Mouse (Mus musculus): ENCODE data around the gene Asxl2. TPM values are rescaled to one million over a fixed set of nuclear protein-coding genes. Genes with fewer than 3 reads are reported as not detected.
A peak's percentile ranks its signal among the peaks of the same experiment; 100 is the strongest.
"Not testable (repeated sequence)": the region's sequence is repeated elsewhere in the genome, so short reads cannot be mapped to it uniquely, and the experiment has no call there.

Asxl2 gene
- total RNA-seq, 2 experiments from 2014 or later: 26.1 to 26.7 TPM

DNA sequence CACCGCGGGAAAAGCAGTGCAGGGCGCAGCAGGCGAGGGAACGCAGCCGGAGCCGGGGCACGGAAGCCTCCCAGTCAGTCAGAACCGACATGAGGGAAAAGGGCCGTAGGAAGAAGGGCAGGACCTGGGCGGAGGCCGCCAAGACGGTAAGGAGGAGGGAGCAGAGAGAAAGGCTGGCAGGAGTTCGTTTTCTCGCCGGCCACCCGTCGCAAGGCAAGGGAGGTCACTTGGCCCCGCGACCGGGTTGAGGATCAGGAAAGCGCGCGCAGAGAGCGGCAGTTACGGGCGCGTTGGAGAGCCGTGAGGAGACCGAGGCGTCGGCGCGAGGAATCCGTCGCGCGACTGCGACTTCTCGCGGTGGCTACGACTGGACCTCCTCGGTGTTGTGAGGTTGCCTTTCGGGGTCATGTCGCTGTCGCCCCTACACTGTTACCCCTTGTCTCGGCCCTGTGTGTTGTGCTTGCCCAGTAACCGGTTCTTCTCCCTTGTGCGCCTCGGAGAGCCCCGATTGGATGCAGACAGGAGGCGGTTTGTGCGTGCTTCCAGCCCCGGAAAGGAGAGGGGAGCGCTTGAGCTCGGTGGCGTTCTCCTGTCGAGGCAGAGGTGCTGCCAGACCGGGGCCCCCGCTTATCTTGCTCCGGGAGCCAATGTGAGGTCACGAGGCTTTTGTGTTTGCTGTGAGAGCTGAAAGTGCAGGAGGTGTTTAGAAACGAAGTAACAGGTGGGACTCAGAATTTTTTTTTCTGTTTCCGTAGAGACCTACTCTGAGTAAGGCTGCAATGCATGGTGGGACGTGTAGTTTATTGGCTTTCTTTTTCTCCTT lies 621 bp downstream of the Asxl2 start:
- intact Hi-C loops (cut with DNase I): no loop called here
- DNase-seq: peak; percentile 58

DNA sequence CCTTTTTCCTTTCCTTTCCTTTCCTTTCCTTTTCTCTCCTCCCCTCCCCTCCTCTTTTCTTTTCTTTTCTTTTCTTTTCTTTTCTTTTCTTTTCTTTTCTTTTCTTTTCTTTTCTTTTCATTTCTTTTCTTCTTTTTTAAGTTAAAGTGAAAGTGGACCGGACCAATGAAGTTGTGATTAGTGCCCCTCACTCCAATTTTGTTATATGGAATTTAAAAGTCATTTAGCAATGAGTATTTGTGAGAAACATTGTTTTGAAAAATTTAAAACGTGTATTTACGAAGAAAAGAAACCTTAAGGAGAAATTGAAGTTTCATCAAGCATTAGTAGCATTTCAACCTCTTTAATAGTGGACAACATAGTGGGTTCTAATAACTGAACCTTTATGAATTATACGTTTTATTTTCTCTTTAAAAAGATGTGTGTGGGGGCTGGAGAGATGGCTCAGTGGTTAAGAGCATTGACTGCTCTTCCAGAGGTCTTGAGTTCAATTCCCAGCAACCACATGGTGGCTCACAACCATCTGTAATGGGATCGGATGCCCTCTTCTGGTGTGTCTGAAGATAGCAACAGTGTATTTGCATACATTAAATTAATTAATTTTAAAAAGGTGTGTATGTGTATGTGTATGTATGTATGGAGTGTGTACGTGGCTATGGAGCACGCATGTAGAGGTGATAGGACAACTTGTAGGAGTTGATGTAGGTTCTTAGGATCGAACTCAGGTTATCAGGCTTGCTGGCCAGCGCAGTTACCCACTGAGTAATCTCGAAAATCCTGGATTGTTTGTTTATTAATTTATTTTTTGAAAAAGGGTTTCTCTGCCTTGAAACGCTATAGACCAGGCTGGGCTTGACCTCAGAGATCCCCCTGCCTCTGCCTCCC lies 1.5 kb downstream of the Asxl2 start:
- intact Hi-C loops (cut with DNase I): no loop called here
- no peak for DNase-seq

DNA sequence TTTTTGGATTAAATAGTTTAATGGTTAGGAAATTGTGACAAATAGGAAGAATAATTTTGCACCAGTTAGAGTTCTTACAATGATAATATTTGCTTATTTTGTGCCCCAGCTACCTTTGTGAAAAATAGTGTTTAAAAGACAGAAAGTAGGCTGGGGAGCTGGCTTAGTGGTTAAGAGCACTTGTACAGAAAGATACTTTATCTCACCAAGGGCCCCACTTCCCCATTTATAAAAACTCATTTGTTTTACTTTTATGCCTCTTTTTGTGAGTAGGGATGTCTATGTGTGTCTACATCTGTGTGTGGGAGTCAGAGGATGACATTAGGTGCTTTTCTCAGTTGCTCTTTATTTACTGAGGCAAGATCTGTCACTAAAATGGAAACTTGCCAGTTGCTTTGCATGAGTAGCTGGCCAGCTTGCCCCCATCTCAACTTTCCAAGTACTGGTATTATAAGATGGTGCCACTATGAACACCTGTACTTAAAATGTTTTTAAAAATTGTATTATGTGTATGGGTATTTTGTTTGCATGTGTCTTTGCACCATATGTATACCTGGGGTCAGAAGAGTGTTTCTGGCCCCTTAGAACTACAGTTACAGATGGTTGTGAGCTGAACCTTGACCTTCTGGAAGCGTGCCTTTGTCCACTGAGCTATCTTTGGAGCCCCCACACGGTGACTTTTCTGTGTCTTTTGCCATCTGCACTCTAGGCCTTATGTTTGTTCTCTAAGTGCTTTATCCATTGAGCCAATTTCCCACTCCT lies 3.2 kb downstream of the Asxl2 start:
- intact Hi-C loops (cut with DNase I): no loop called here
- no peak for DNase-seq

DNA sequence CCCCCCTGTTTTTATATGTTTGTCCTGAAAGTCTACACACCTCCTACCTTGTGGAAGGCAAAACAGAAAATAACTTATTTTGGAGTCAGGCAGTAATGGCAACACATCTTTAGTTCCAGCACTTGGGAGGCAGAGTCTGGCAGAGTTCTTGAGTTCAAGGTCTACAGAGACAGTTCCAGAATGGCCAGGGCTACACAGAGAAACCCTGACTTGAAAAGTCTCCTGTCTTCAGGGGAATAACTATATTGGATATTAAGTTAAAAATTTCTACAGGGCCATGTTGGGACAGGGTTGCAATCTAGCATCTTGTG lies 3.7 kb downstream of the Asxl2 start:
- intact Hi-C loops (cut with DNase I): no loop called here
- no peak for DNase-seq

DNA sequence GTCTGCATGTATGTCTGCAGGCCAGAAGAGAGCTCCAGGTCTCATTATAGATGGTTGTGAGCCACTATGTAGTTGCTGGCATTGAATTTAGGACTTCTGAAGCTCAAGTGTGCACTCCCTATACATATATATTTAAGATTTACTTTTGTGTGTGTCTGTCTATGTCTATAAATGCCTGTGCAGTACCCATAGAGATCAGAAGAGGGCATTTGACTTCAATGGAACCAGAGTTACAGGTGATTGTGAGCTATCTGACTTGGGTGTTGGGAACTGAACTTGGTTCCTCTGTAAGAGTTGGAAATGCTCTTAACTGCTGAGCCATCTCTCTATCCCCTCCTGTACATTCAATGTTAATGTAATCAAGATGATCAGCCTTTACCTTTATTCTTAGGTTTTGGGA lies 4.3 kb downstream of the Asxl2 start:
- intact Hi-C loops (cut with DNase I): no loop called here
- DNase-seq: no peak

DNA sequence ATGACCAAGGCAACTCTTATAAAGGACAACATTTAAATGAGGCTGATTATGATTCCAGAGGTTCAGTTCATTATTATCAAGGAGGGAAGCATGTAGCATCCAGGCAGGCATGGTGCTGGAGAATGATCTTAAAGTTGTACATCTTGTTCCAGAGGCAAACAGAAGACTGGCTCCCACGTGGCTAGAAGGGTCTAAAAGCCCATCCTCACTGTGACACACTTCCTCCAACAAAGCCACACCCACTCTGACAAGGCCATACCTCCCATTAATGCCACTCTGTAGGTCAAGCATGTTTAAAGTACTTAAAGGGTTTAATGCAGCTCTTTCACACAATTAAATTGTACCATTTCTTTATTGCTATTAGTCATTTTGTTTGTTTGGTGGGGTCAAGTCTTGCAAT lies 7.1 kb downstream of the Asxl2 start:
- DNase-seq: no peak
- intact Hi-C loops (cut with DNase I): no loop called here

DNA sequence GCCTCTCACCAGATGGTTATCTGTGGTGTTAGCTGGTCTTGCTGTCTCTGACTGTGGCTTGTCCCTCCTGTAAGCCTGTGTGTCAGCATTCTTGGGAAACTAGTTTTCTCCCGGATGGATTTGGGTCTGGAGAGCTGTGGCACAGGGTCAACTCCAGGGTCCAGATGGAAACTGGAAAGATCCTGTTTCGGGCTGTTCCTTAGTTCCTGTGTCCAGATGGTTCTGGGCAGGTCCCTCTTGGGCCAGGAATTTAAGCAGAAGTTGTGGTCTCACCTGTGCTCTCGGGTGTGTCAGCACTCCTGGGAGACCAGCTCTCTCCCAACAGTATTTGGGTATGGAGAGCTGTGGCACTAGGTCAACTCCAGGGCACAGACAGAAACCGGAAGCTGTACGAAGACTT lies 9.8 kb downstream of the Asxl2 start:
- intact Hi-C loops (cut with DNase I): no loop called here
- DNase-seq: no peak

DNA sequence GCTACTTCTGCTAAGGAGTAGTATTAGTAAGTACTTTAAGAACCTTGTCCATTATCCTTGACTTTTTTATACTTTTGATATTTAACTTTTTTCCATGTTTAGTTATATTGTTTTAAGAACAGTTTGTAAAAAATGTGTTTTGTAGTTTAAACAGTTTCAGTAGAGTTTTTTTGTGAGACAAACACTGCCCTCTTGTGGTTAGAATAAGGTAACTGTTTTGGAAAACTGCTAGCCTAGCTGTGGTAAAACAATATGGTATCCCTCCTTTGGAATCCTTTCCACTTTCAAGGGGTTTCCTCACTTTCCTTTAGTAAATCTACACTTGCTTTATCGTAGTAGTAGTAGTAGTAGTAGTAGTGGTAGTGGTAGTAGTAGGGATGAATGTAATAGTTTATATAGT lies 11.2 kb downstream of the Asxl2 start:
- intact Hi-C loops (cut with DNase I): no loop called here
- no peak for DNase-seq

DNA sequence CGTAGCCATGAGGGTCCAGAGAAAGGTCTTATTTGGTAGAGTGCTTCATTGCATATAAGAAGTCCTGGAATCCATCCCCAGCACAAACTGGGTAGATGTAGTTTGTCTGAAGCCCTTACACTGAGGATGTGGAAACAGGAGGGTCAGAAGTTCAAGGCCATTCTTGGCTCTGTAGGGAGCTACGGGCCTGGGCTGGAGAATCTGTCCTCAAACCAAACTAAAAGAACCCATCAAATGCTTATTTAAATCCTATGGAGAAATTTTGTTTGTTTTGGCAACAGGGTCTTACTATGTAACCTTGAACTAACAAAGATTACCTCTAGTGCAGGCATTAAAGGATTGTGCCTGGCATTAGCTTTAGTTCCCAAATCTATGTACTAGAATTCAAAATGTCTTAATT lies 14.3 kb downstream of the Asxl2 start:
- intact Hi-C loops (cut with DNase I): loop anchor here (10.0 kb wide), 1 partner anchor 124 kb away; no protein-coding TSS in a partner anchor
- no peak for DNase-seq

DNA sequence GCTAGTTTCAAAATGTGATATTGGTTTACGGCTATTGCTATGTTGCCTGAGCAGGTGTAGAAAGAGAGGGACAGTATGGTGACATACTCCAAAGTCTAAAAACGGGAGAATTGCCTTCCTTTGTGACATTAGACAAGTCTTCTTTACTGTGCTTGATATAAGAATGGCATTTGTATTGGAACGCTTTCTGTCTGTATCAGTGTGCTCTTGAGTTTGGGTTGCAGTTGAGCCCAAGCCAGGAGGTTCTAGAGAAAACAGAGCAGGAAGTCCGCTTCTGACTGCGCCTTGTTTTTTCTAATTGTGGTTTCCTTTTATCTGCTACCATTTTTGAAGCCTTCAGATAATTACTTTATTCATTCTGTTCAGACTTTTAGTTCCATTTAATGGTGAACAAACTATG lies 14.7 kb downstream of the Asxl2 start:
- DNase-seq: no peak
- intact Hi-C loops (cut with DNase I): loop anchor here (10.0 kb wide), 1 partner anchor 123 kb away; no protein-coding TSS in a partner anchor

DNA sequence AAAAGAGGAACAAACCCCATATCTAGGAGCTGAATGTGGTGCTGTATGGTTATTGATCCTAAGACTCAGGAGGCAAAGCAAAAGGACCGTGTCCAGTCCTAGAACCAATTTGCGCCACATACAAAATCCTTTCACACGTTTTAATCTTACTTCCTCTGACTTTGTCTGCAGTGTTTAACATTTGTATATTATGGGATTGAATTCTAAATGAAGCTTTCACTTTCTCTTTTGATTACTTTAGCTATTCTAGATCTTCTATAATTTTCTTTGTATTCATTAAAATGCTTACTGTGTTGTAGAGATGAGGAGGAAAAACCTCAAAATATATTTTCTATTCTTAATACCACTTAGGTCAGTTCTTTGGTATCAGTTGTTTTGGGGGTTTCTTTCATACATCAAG lies 26.9 kb downstream of the Asxl2 start:
- DNase-seq: no peak
- intact Hi-C loops (cut with DNase I): no loop called here

DNA sequence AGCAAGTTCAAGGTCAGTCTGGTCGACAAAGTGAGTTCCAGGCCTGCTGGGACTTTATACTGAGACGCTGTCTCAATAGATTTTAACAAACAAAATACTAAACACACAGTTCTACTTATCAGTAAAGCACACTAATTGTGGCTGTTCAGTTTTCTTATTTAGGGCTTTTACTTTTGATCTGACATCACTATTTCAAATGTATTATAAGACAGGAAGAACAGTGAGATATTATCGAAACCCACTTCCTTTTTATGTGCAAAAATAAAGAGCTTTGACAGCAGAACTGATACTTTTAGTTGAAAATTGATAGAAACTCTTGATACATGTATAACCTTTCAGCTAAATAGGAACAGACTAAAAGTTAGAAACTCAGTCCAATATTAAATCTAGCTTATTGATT lies 36.4 kb downstream of the Asxl2 start:
- no peak for DNase-seq
- intact Hi-C loops (cut with DNase I): no loop called here

DNA sequence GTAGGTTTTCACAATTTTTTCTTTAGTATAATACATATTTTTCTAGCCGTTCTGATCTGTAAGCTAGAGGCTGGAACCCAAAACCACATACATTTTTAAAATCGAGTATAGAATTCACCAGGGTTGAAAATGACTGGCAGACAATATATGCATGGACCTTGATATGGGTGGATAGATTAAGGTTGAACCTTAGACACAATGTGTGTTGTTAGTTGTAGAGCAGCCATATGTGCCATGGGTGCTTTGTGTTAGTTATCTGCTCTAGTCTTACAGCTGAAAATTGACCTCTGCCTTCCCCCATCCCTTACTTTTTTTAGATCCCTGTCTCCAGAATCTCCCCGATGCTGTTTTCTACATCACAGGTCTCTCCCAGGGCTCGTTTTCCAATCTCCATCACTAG lies 73.0 kb downstream of the Asxl2 start:
- intact Hi-C loops (cut with DNase I): no loop called here
- DNase-seq: no peak

DNA sequence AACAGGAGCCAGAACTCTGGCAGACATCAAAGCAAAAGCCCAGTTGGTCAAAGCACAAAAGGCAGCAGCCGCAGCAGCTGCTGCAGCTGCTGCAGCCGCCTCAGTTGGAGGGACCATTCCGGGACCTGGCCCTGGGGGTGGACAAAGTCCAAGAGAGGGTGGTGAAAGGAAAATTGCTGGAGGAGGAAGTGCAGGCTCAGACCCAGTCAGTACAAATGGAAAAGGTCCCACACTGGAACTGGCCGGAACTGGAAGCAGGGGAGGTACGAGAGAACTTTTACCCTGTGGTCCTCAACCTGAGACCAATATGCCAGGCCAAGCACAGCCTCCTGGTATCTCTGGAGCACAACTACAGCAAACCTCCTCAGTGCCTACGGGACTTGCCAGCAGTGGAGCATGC lies 73.4 kb downstream of the Asxl2 start:
- intact Hi-C loops (cut with DNase I): no loop called here
- DNase-seq: no peak

DNA sequence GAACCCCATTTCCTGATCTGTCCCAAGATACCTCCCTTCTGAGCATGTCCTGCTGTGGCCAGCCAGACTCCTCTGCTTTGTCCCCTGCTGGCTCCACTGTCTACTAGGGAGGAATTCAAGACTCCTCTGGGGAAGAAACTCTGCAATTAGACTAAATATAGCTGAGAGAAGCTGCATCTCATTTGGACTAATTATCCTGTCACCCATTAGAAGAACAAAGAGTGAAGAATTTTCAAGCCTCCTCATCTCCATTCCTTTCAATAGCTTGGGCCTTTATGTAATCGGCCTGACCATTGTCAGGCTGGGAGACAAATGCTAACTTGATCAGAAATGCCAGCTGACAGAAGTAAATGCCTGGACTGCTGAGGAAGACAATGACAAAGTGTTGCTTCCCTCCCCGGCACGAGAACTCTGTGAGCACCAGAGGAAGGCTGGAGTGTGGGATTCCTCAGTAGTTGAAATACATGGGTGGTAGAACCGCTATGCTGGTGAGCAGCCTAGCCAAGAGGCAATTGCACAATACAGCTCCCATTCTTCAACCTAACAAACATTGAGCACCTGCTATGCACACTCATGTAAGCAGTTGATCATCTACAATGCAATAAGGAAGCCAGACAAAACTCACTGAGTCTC lies 92.1 kb downstream of the Asxl2 start:
- intact Hi-C loops (cut with DNase I): no loop called here
- DNase-seq: no peak

DNA sequence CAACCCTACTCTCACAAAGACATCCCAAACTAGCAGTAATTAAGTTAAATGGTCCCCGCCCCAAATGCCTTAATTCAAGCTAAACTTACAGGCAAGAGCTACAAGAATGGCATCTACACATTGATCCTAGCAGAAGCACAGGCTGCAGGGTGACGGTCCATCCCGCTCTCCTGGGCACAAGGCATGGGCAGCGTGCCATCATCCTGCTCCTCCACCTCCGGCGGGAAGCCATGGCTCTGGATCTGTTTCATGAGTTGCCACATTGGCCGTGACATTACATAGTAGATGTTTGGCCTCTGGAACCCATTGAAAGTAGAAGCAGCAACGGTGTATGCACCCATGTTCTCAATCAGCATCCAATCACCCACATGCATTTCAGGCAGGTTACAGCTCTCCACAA lies 95.1 kb downstream of the Asxl2 start:
- DNase-seq: peak; percentile 15
- intact Hi-C loops (cut with DNase I): not testable (repeated sequence)

DNA sequence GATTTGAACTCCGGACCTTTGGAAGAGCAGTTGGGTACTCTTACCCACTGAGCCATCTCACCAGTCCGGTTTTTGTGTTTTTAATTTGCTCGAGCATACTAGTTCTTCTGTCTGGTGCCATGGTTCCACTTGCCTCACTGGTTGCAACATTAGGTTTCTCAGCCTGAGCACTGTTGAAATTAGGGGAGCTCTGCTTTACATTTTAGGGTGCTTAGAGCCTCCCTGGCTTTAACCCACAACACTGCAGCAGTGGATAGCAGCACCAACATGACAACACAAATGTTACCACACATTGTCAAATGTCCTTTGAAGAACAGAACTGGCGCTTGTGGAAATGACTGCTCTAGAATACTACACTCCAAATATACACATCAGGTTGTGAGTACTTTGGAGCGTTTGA lies 98.9 kb downstream of the Asxl2 start:
- intact Hi-C loops (cut with DNase I): no loop called here
- no peak for DNase-seq

DNA sequence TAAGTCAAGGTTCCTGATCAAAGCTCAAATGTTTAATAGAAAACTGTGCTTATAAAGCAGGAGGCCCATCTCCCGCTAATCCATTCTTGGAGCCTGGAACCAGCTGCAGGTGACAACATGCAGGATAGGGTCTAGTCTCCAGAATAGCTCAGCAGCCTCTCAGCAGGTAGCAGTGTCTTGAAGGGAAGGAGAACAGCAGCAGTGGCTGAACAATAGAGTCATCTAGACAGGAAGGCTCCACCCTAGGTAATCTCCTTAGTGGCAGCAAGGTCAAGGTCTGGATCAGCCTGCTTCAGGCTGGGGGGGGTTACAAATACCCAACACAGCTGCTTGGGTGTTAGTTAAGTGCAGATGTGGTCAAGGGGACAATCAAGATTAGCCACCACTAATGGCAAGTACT lies 108.8 kb downstream of the Asxl2 start:
- DNase-seq; intact Hi-C loops (cut with DNase I): not testable (repeated sequence)

DNA sequence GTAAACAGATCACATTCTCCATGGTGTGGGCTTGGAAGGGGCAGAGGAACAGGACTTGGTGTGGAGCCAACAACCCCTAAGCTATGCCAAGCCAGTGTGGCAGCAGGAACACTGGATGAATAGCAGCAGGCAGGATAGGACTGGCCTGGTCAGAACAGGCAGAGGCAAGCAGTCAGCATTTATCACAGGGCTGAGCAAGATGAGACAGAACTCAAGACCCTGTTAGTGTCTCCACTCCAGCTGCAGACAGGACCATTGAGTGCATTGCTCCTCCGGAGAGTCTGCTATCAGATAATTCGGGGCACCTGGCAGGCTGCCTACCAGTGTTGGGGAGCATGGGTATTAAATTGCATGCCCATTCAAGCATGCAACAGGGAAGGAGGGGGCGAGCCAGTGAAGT lies 111.0 kb downstream of the Asxl2 start:
- intact Hi-C loops (cut with DNase I): no loop called here
- DNase-seq: peak; percentile 77

DNA sequence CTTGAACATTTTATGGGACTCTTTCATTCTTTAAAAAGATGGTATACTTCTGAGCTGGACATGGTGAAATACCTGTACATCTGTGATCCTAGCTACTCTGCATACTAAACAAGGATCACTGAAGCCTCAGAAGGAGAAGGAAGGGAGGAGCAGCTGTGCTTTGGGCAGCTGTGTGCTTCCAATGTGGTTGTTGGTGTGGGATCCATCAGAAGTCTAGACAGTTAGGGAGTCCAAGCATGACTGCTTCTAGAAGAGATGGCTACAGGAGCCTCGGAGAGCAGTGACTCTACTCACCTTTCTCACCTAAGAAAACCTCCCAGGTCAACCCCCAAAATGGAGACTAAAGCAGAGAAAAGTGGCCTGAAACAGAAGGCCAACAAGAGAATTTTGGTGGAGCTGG lies 111.4 kb downstream of the Asxl2 start:
- intact Hi-C loops (cut with DNase I): no loop called here

DNA sequence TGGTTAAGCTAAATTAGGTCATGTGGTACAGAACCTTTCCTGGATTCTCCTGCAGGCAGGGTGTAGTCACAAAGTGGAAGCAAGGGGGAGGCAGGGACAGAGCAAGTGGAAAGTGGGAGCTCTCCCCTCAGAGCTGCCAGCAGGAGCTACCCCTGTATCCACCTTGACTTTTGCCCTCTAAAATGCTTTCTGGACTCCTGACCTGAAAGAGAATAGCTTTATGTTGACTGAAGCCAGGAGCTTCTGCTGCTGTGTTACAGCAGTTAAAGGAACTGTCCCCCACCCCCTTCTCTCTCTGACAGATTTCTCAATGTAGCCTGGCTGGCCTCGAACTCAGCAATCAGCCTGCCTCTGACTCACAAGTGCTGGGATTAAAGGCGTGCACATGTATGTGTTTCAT lies 112.9 kb downstream of the Asxl2 start:
- intact Hi-C loops (cut with DNase I): no loop called here
- no peak for DNase-seq

More for the DNA sequence above, 111.4 kb downstream of the Asxl2 start:
- DNase-seq: no peak
